Mouse (Mus musculus): ENCODE data around the gene Dpysl5. TPM values are rescaled to one million over a fixed set of nuclear protein-coding genes. Genes with fewer than 3 reads are reported as not detected.
A peak's percentile ranks its signal among the peaks of the same experiment; 100 is the strongest.
"Not testable (repeated sequence)": the region's sequence is repeated elsewhere in the genome, so short reads cannot be mapped to it uniquely, and the experiment has no call there.

The Dpysl5 gene
- total and polyA plus RNA-seq, 2 experiments from 2014 or later: 290 to 315 TPM

- Histone ChIP-seq H3K36me3 (ENCODE audit: insufficient read depth) (no peaks in the 10 kb centered on the region), H3K9me3 (ENCODE audit: low read length) (no peaks in the 10 kb centered on the region), H3K4me1 (ENCODE audit: insufficient read depth) (0 out of 2 replicates have a peak, but pooled peaks cover 5% of the 10 kb centered on the region), H3K4me2 (ENCODE audit: low read depth) (no peak overlapping the region), H3K27ac (ENCODE audit: low read depth, low read length) (no peak overlapping the region), H3K4me3 (ENCODE audit: low read depth, low read length) (no peak overlapping the region), H3K27me3 (ENCODE audit: insufficient read depth, low read length) (no peaks in the 10 kb centered on the region), H3K9ac (no peak overlapping the region)
- TF ChIP-seq CTCF (IDR thresholded peaks at IDR 0.05; ENCODE audit: low read depth): peak; percentile 25; the same call in 1 of the 2 replicates
- WGBS: 89% methylated on average over 9 of the region's 9 CpGs
- no peak for ATAC-seq
- DNase-seq: no peak
Measured at GRCm38 (mm10) chr5:30668637-30669495, 42.5 kb upstream of the Dpysl5 start.

GRCm38 (mm10) chr5:30669496-30669830 is 41.9 kb upstream of the Dpysl5 start:
- Histone ChIP-seq H3K9ac (no peak overlapping the region), H3K4me2 (ENCODE audit: low read depth) (no peak overlapping the region), H3K27ac (ENCODE audit: low read depth, low read length) (no peak overlapping the region), H3K4me1 (ENCODE audit: insufficient read depth) (0 out of 2 replicates have a peak, but pooled peaks cover 5% of the 10 kb centered on the region), H3K27me3 (ENCODE audit: insufficient read depth, low read length) (no peaks in the 10 kb centered on the region), H3K4me3 (ENCODE audit: low read depth, low read length) (no peak overlapping the region), H3K36me3 (ENCODE audit: insufficient read depth) (no peaks in the 10 kb centered on the region), H3K9me3 (ENCODE audit: low read length) (no peaks in the 10 kb centered on the region)
- no peak for DNase-seq
- WGBS: 89% methylated on average over 3 of the region's 3 CpGs
- ATAC-seq: no peak
- TF ChIP-seq CTCF (IDR thresholded peaks at IDR 0.05; ENCODE audit: low read depth): no peak

DNA sequence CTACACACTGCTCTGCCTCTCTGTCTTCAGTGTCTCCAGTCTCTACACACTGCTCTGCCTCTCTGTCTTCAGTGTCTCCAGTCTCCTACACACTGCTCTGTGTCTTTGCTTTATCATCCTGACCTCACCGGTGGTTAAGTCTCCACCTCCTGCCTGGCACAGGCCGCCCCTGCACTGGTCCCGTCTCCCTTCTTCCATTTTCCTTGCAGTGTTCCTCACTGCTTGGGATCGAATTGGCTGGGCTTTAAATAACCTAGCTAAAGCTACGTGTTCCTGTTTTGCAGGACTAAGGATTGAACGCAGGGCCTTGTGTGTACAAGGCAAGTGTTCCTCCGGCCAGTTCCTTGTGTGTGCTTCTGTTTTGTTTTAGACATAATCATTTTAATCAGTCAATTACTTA is 41.3 kb upstream of the Dpysl5 start:
- ATAC-seq (no peak), DNase-seq (no peak)
- Histone ChIP-seq H3K27me3 (ENCODE audit: insufficient read depth, low read length) (no peaks in the 10 kb centered on the region), H3K36me3 (ENCODE audit: insufficient read depth) (no peaks in the 10 kb centered on the region), H3K9me3 (ENCODE audit: low read length) (no peaks in the 10 kb centered on the region), H3K4me1 (ENCODE audit: insufficient read depth) (0 out of 2 replicates have a peak, but pooled peaks cover 5% of the 10 kb centered on the region), H3K27ac (ENCODE audit: low read depth, low read length) (no peak overlapping the region), H3K9ac (no peak overlapping the region), H3K4me3 (ENCODE audit: low read depth, low read length) (no peak overlapping the region), H3K4me2 (ENCODE audit: low read depth) (no peak overlapping the region)
- no peak for TF ChIP-seq CTCF (IDR thresholded peaks at IDR 0.05; ENCODE audit: low read depth)
- WGBS: 91% methylated on average over 7 of the region's 7 CpGs

- ATAC-seq: no peak
- no peaks in the 10 kb centered on the region for H3K4me1 ChIP-seq (ENCODE audit: insufficient read depth)
- no peaks in the 10 kb centered on the region for H3K9me3 ChIP-seq (ENCODE audit: low read length)
- H3K27me3 ChIP-seq (ENCODE audit: insufficient read depth, low read length): no peaks in the 10 kb centered on the region
- 87% methylated on average over 7 of the region's 7 CpGs for WGBS
- DNase-seq: no peak
- TF ChIP-seq CTCF (IDR thresholded peaks at IDR 0.05; ENCODE audit: low read depth): no peak
- no peak overlapping the region for H3K4me3 ChIP-seq (ENCODE audit: low read depth, low read length)
- no peak overlapping the region for H3K4me2 ChIP-seq (ENCODE audit: low read depth)
- H3K9ac ChIP-seq: no peak overlapping the region
- no peaks in the 10 kb centered on the region for H3K36me3 ChIP-seq (ENCODE audit: insufficient read depth)
- H3K27ac ChIP-seq (ENCODE audit: low read depth, low read length): no peak overlapping the region
Measured at GRCm38 (mm10) chr5:30674001-30674400, 37.4 kb upstream of the Dpysl5 start.

DNA sequence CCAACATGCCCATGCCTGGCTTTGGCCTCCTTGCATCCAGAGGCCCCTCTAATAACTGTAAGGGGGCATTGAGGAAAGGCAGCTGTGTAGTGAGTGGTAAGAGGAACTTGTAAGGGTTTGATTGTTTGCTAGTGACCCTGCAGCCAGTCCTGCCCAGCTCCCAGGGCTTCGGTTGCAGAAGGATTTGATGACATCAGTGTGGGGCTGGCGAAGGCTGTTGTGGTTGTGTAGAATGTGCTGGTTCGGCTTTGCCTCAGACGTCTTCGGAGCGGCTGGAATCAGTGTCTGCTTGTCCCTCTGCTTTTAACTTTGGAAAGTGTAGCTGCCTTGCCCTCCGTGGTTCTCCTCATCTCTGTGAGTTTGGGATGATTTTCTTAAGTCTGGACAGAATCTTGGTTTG is 34.6 kb upstream of the Dpysl5 start:
- Histone ChIP-seq H3K9me3 (ENCODE audit: low read length) (no peaks in the 10 kb centered on the region), H3K4me1 (ENCODE audit: insufficient read depth) (no peaks in the 10 kb centered on the region), H3K9ac (no peak overlapping the region), H3K36me3 (ENCODE audit: insufficient read depth) (no peaks in the 10 kb centered on the region), H3K27me3 (ENCODE audit: insufficient read depth, low read length) (no peaks in the 10 kb centered on the region), H3K4me2 (ENCODE audit: low read depth) (no peak overlapping the region), H3K27ac (ENCODE audit: low read depth, low read length) (no peak overlapping the region), H3K4me3 (ENCODE audit: low read depth, low read length) (no peak overlapping the region)
- ATAC-seq (no peak), DNase-seq (no peak)
- 82% methylated on average over 7 of the region's 7 CpGs for WGBS
- no peak for TF ChIP-seq CTCF (IDR thresholded peaks at IDR 0.05; ENCODE audit: low read depth)

DNA sequence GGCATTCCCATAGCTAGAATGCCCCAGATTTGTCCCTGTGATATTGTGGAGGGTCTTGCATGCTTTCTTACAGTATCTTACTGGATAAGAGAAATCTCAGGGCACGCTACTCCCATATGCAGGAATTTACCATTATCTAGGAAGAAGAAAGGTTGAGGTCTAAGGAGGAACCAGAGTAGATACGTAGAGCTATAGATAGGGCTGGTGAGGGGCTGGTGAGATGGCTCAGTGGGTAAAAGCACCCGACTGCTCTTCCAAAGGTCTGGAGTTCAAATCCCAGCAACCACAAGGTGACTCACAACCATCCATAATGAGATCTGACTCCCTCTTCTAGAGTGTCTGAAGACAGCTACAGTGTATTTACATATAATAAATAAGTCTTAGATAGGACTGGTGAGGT is 33.3 kb upstream of the Dpysl5 start:
- H3K4me3 ChIP-seq (ENCODE audit: low read depth, low read length); H3K27me3 ChIP-seq (ENCODE audit: insufficient read depth, low read length); H3K4me2 ChIP-seq (ENCODE audit: low read depth); H3K36me3 ChIP-seq (ENCODE audit: insufficient read depth); H3K27ac ChIP-seq (ENCODE audit: low read depth, low read length); H3K9me3 ChIP-seq (ENCODE audit: low read length); H3K9ac ChIP-seq; H3K4me1 ChIP-seq (ENCODE audit: insufficient read depth); DNase-seq; ATAC-seq: not testable (repeated sequence)
- 95% methylated on average over 3 of the region's 3 CpGs for WGBS

DNA sequence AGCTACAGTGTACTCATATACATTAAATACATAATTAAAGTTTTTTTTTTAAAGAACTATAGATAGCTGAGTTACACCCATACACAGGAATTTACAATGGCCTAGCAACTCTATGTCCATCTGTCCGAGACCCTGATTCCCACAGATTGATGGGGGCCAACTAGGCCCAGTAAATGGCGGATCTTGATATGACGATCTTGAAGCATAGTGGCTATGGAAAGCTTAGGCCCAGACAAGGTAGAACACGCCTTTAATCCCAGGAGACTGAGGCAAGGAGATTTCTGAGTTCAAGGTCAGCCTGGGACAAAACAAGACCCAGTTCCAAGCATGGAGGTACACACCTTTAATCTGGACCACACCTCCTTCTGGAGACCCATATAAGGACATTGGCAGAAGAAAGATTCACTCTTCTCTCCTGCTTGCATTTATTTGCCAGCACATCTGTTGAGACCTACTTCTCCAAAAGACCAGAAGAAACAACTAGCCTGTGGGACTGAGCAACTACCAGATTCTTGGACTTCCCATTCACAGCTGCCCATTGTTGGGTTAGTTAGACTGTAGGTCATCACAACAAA is 32.6 kb upstream of the Dpysl5 start:
- H3K4me3 ChIP-seq (ENCODE audit: low read depth, low read length): no peak overlapping the region
- no peaks in the 10 kb centered on the region for H3K36me3 ChIP-seq (ENCODE audit: insufficient read depth)
- 98% methylated on average over 4 of the region's 4 CpGs for WGBS
- TF ChIP-seq CTCF (IDR thresholded peaks at IDR 0.05; ENCODE audit: low read depth): no peak
- no peaks in the 10 kb centered on the region for H3K9me3 ChIP-seq (ENCODE audit: low read length)
- no peaks in the 10 kb centered on the region for H3K4me1 ChIP-seq (ENCODE audit: insufficient read depth)
- H3K27ac ChIP-seq (ENCODE audit: low read depth, low read length): no peak overlapping the region
- ATAC-seq (no peak), DNase-seq (no peak)
- no peak overlapping the region for H3K4me2 ChIP-seq (ENCODE audit: low read depth)
- H3K27me3 ChIP-seq (ENCODE audit: insufficient read depth, low read length): no peaks in the 10 kb centered on the region
- H3K9ac ChIP-seq: no peak overlapping the region

Measured in forebrain, postnatal 0 days (tissue).